Mouse (Mus musculus) cortical plate, adult 2 months (tissue): ENCODE measurements at regions not wholly inside any gene's neighbourhood (a gene's known extent, or its start where the extent isn't known, plus 50 kb on each side); places are given as distances from the start of the nearest gene placed in this dataset.

Experiments used
- H3K27ac ChIP-seq: fragments of 200-500 bp; 2 replicates; pipeline ENCODE4 v1.5.1; 2012; ENCODE audit warnings: low read length, control low read depth, inconsistent platforms; ENCODE audit not compliant: insufficient read depth
- H3K4me1 ChIP-seq: fragments of 200-500 bp; 2 replicates; pipeline ENCODE4 v1.6.1; 2011; ENCODE audit warnings: low read length; ENCODE audit not compliant: control insufficient read depth, insufficient read depth
- H3K4me3 ChIP-seq: fragments of 200-500 bp; 2 replicates; pipeline ENCODE4 v1.5.1; 2011; ENCODE audit warnings: mild to moderate bottlenecking, low read length, control low read depth; ENCODE audit not compliant: insufficient read depth
- CTCF ChIP-seq: fragments of 200-500 bp; IDR thresholded peaks from 2 replicates; pipeline ENCODE4 v1.5.1; 2011; ENCODE audit warnings: mild to moderate bottlenecking, control low read depth, low read length; ENCODE audit not compliant: insufficient read depth; ENCODE audit errors: extremely low read depth
- POLR2A ChIP-seq: fragments of 200-500 bp; IDR thresholded peaks from 2 replicates; pipeline ENCODE4 v1.6.1; 2011; ENCODE audit warnings: mild to moderate bottlenecking, low read length, control low read depth; ENCODE audit not compliant: insufficient read depth; ENCODE audit errors: extremely low read depth

DNA sequence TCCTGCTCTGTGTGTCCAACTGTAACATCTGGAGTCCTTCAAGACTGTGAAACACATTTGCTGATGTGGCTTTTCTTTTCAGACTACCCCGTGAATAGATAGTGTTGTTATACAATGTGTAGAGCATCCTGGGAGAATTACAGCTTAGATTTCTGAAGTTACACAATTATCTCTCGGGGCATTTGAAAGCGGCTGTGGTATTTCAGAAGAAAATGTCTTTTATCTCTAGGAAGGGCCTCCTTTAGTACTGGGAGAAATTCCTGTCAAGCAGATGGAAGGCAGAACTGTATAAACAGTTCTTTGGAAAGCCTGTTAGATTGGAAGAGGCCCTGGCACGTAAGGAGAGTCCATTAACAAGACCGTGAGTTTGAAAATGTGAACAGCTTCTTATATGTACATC lies 162.2 kb downstream of the Npr3 start:
- TF ChIP-seq CTCF (no peak), POLR2A (no peak)
- H3K4me1 ChIP-seq, result peaks cover 4% of the 10 kb centered on the region; the same call in 1 of the 2 replicates
- H3K4me3 ChIP-seq, result no peak overlapping the region
- no peak overlapping the region; the same call in 1 of the 2 replicates for H3K27ac ChIP-seq

DNA sequence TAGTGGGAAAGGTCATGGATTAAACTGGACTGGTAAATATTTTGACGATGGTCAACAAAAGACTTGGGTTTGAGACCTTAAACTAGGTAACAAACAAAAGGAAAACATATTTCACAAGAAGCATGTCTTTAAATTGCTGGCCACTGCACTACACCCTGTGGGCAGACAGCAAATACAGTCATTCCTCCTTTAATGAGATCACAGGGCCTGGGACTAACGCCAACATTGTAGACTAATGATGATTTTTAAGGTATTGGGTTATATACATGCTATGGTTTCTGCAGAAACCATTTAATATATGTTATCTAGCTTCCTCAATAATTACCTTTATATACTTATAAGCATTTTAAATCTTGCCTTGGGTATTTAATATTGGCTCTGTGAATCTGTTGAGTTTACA lies 162.8 kb downstream of the Npr3 start:
- TF ChIP-seq CTCF, result no peak
- TF ChIP-seq POLR2A, result no peak
- H3K4me3 ChIP-seq, result no peak overlapping the region
- H3K4me1 ChIP-seq, result peaks cover 4% of the 10 kb centered on the region; the same call in 1 of the 2 replicates
- no peak overlapping the region for H3K27ac ChIP-seq

DNA sequence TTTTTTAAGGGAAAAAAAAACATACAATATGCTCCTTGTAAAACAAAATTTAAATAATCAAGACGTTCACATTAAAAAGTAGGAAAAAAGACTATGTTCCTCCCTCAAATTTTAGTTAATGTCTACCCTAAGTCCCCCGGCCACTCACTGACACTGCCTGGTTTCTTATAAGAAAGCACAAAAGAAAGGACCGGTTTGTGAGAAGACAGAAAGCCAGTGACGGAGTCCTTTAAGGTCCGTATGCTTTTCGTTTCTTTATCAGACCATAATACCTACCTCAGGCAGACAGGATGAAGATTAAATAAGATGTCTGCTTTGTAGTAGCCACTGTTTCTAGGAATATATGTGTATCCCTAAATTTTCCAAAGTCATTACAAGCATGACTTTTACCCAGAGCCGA lies 164.3 kb downstream of the Npr3 start:
- Histone ChIP-seq H3K4me1 (peaks cover 4% of the 10 kb centered on the region; the same call in 1 of the 2 replicates), H3K27ac (no peak overlapping the region), H3K4me3 (no peak overlapping the region)
- TF ChIP-seq CTCF (no peak), POLR2A (no peak)

- no peak for TF ChIP-seq CTCF
- TF ChIP-seq POLR2A, result no peak
- Histone ChIP-seq H3K27ac (no peak overlapping the region), H3K4me3 (no peak overlapping the region), H3K4me1 (peaks cover 4% of the 10 kb centered on the region; the same call in 1 of the 2 replicates)
Observed at GRCm38 (mm10) chr15:11742346-11742729, 164.7 kb downstream of the Npr3 start.

- H3K4me3 ChIP-seq, result no peak overlapping the region
- no peak overlapping the region for H3K27ac ChIP-seq
- TF ChIP-seq POLR2A, result no peak
- TF ChIP-seq CTCF, result no peak
- H3K4me1 ChIP-seq, result peaks cover 4% of the 10 kb centered on the region; the same call in 1 of the 2 replicates
Observed at GRCm38 (mm10) chr15:11741598-11742345, 165.3 kb downstream of the Npr3 start.

- Histone ChIP-seq H3K4me1 (0 out of 2 replicates have a peak, but pooled peaks cover 1% of the 10 kb centered on the region), H3K4me3 (no peak overlapping the region), H3K27ac (no peak overlapping the region)
- TF ChIP-seq CTCF, result no peak
- TF ChIP-seq POLR2A, result no peak
Observed at GRCm38 (mm10) chr15:11737436-11738000, 169.6 kb downstream of the Npr3 start.

DNA sequence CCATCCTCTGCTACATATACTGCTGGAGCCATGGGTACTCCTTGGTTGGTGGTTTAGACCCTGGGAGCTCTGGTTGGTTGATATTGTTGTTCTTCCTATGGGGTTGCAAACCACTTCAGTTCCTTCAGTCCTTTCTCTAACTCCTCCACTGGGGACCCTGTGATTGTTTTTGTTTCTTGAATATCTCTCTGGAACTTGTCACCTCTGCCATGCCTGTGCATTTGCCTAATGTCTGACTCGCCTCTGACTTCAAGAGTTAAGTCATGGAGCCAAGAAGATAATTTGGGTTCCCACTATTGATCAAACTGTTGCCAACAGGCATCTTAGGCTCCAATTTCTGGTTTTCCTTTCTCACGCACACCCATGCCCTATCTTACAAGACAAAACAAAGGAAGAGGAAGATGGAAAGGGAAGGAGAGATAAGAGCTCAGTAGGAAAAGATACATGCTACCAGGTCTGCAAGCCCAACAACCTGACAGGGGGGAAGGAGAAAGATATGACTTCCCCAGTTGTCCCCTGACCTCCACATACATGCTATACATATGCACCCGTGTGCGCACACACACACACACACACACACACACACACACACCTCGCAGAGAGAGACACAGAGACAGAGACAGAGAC lies 172.3 kb downstream of the Npr3 start:
- H3K27ac ChIP-seq, result no peak overlapping the region
- H3K4me3 ChIP-seq, result no peak overlapping the region
- TF ChIP-seq POLR2A (no peak), CTCF (no peak)
- no peaks in the 10 kb centered on the region for H3K4me1 ChIP-seq

- Histone ChIP-seq H3K27ac (no peak overlapping the region), H3K4me1 (no peaks in the 10 kb centered on the region), H3K4me3 (no peak overlapping the region)
- TF ChIP-seq POLR2A (no peak), CTCF (no peak)
Observed at GRCm38 (mm10) chr15:11729381-11729780, 177.7 kb downstream of the Npr3 start.

GRCm38 (mm10) chr15:11725620-11726530 lies 181.2 kb downstream of the Npr3 start:
- TF ChIP-seq CTCF (no peak), POLR2A (no peak)
- no peak overlapping the region for H3K27ac ChIP-seq
- H3K4me3 ChIP-seq, result no peak overlapping the region
- no peaks in the 10 kb centered on the region for H3K4me1 ChIP-seq
